Mouse (Mus musculus) stomach, postnatal 0 days (tissue): ENCODE results near the gene Prickle2. TPM values are rescaled to one million over a fixed set of nuclear protein-coding genes. Genes with fewer than 3 reads are reported as not detected.
A peak's percentile ranks its signal among the peaks of the same experiment; 100 is the strongest.

Experiments used
- ATAC-seq: fragments of 200-750 bp; cut with Nextera tagmentation; 2 replicates; pipeline ENCODE4 v1.8.0; 2017; ENCODE audit not compliant: low FRiP score, low TSS enrichment
- DNase-seq: peaks from one replicate; pipeline ENCODE4 v3.0.0-alpha.2; 2016; ENCODE audit warnings: low spot score
- H3K27ac ChIP-seq: fragments of 300-500 bp; sonication (generic); replicated peaks from 2 replicates; pipeline ENCODE4 v1.5.1; 2014; ENCODE audit warnings: mild to moderate bottlenecking, control low read depth
- H3K27me3 ChIP-seq: fragments of 300-500 bp; sonication (generic); 2 replicates; pipeline ENCODE4 v1.6.1; 2014; ENCODE audit warnings: low read length; ENCODE audit not compliant: control insufficient read depth, insufficient read depth
- H3K36me3 ChIP-seq: fragments of 300-500 bp; sonication (generic); 2 replicates; pipeline ENCODE4 v1.6.1; 2014; ENCODE audit warnings: low read length, mixed read lengths; ENCODE audit not compliant: control insufficient read depth, insufficient read depth
- H3K4me1 ChIP-seq: fragments of 300-500 bp; sonication (generic); replicated peaks from 2 replicates; pipeline ENCODE4 v1.6.1; 2014; ENCODE audit warnings: antibody characterized with exemption; ENCODE audit not compliant: control insufficient read depth, insufficient read depth
- H3K4me2 ChIP-seq: fragments of 300-500 bp; sonication (generic); replicated peaks from 2 replicates; pipeline ENCODE4 v1.6.1; 2014; ENCODE audit warnings: low read depth, mild to moderate bottlenecking, control low read depth, moderate library complexity
- H3K4me3 ChIP-seq: fragments of 300-500 bp; sonication (generic); 2 replicates; pipeline ENCODE4 v1.5.1; 2014; ENCODE audit warnings: low read depth, low read length, control low read depth
- H3K9ac ChIP-seq: fragments of 300-500 bp; sonication (generic); 2 replicates; pipeline ENCODE4 v1.6.1; 2014; ENCODE audit warnings: mild to moderate bottlenecking, low read length, control low read depth, mixed read lengths
- H3K9me3 ChIP-seq: fragments of 300-500 bp; sonication (generic); 2 replicates; pipeline ENCODE4 v1.6.1; 2016; ENCODE audit warnings: low read length; ENCODE audit not compliant: control insufficient read depth
- CTCF ChIP-seq: IDR thresholded peaks from 2 replicates; pipeline ENCODE4 v1.5.1; 2016; ENCODE audit warnings: antibody characterized with exemption, low read depth, mild to moderate bottlenecking, moderate library complexity
- EP300 ChIP-seq: optimal IDR thresholded peaks from 2 replicates; pipeline ENCODE3; 2016; ENCODE audit warnings: antibody characterized with exemption
- WGBS: fragments of 180-500 bp; shearing (Covaris S2); extraction: QIAGEN DNeasy Blood & Tissue Kit; methylation state at CpG from one replicate; pipeline ENCODE4 v1.1.7; 2014; 5-methylcytosine and 5-hydroxymethylcytosine counted together
- polyA plus RNA-seq: library from polyadenylated mRNA; unstranded; fragments of >200 nt; fragmentation: Nextera tagmentation; extraction: Ambion mirVana; gene quantifications from 2 replicates; pipeline ENCODE4 v1.2.1, GENCODE M21; 2015

Prickle2 gene
- polyA plus RNA-seq, 1 experiment from 2014 or later = 2.3 TPM

DNA sequence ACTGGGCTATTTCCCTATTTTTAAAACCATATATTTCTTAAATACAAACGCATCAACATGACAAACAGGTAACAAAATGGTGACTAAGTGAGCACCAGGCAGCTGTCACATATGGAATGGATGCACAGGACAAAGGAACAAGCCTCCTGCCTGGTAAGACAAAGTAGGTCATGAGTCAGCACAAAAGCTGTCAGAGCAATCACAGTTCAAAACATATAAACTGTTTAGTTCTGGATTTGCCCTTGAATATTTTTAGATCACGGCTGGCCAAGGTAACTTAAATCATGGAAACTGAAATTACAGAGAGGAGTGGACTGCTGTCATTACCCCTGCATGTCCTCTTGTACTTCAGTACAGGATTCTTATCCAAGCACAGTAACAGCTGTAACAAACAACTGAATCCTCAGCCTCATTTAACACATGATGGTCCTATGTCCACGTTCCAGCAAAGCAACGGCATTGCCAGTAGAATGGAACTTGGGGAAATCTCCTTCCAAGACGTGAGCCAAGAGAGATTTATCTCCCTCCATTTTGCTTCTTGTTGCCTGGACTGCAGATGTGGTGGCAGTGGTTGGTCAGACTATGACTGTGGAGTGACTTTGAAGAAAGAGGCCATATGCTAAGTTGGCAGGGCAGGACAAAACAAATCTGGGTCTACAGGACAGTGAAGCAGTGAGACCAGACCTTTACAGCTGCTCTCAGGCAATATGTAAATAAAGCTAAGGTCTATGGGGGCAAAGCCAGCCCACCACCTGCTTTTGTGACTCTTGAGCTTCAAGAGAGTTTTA is 185.7 kb downstream of the Prickle2 start:
- Histone ChIP-seq H3K27ac (peak overlapping the region; percentile 65), H3K4me3 (no peak overlapping the region), H3K9ac (no peak overlapping the region), H3K9me3 (no peaks in the 10 kb centered on the region), H3K27me3 (no peaks in the 10 kb centered on the region), H3K4me1 (0 out of 2 replicates have a peak, but pooled peaks cover 2% of the 10 kb centered on the region), H3K36me3 (no peaks in the 10 kb centered on the region), H3K4me2 (no peak overlapping the region)
- 42% methylated on average over 5 of the region's 5 CpGs for WGBS
- ATAC-seq (peak; percentile 40; the same call in 1 of the 2 replicates), DNase-seq (no peak)
- TF ChIP-seq CTCF (no peak), EP300 (no peak)

DNA sequence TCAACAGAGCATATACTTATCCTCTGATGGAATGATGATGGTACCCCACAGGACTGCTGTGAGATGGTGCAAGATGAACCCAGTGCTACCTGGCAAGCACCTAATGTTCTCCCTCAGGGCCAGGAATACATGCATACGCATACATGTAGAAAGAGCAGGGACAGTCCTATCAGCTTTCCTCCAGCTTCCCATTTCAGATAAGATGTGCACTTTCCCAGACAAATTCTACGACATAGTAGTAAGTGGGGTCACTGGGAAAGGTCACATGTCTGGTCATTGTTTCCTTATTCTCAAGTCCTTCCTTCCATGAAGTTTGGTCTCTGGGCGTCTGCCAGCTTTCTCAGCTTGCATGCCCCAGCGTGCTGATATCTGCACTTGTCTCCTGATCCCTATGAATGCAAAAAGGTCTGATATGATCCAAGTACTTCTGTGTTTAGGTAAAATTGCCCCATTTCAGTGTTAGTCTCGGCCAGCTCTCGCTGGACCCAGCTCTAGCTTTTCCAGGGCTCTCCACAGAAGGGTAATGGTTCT is 187.5 kb downstream of the Prickle2 start:
- TF ChIP-seq CTCF (no peak), EP300 (no peak)
- WGBS = 60% methylated on average over 6 of the region's 6 CpGs
- Histone ChIP-seq H3K4me2 (no peak overlapping the region), H3K27ac (no peak overlapping the region), H3K27me3 (no peaks in the 10 kb centered on the region), H3K36me3 (no peaks in the 10 kb centered on the region), H3K4me1 (0 out of 2 replicates have a peak, but pooled peaks cover 2% of the 10 kb centered on the region), H3K9ac (no peak overlapping the region), H3K9me3 (no peaks in the 10 kb centered on the region), H3K4me3 (no peak overlapping the region)
- ATAC-seq = no peak
- no peak for DNase-seq

DNA sequence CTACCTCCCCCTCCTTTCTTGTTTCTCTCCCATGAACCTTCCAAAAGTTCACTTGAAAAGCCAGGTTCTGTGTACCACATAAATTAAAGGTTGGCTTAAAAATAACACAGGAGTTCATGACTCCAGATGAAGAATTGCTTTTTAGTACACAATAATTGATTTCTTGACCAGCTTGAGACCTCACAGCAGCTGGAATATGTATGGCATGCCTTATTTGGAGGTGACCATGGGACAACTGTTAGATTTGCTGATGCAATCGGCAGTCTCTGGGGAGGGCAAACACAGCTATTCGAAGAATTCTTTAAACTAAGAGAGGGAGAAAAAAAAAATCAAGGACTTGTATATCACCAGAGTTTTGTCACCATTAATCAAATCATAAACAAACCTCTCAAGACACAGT is 189.0 kb downstream of the Prickle2 start:
- H3K27me3 ChIP-seq = no peaks in the 10 kb centered on the region
- TF ChIP-seq EP300 (no peak), CTCF (no peak)
- H3K4me2 ChIP-seq = no peak overlapping the region
- no peaks in the 10 kb centered on the region for H3K9me3 ChIP-seq
- DNase-seq = no peak
- no peak overlapping the region for H3K9ac ChIP-seq
- no peak for ATAC-seq
- WGBS = 9% methylated on average over 2 of the region's 2 CpGs
- no peak overlapping the region for H3K27ac ChIP-seq
- H3K36me3 ChIP-seq = no peaks in the 10 kb centered on the region
- H3K4me3 ChIP-seq = no peak overlapping the region
- H3K4me1 ChIP-seq = 0 out of 2 replicates have a peak, but pooled peaks cover 2% of the 10 kb centered on the region

DNA sequence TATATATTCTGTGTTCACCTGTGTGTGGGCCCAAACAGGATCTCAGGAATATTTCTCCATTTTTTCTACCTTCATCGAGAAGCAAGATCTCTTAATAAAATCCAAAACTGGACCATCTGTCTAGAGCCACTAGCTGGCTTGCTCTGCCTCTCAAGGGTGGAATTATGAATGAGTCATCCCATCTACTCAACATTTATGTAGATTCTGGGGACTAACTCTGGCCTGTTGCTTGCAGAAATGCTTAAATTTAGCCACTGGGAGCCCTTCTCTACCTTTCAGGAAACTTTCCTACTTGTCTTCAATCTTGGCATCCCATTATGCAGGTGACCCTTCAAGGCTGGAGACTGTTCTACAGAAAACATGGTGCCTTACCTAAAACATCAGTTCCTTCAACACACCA is 194.0 kb downstream of the Prickle2 start:
- H3K4me3 ChIP-seq = no peak overlapping the region
- H3K4me1 ChIP-seq = no peaks in the 10 kb centered on the region
- no peaks in the 10 kb centered on the region for H3K9me3 ChIP-seq
- no peak overlapping the region for H3K4me2 ChIP-seq
- no peak overlapping the region for H3K9ac ChIP-seq
- WGBS = 85% methylated on average over 1 of the region's 1 CpGs
- TF ChIP-seq EP300 = no peak
- TF ChIP-seq CTCF = no peak
- H3K36me3 ChIP-seq = no peaks in the 10 kb centered on the region
- H3K27ac ChIP-seq = no peak overlapping the region
- ATAC-seq (no peak), DNase-seq (no peak)
- H3K27me3 ChIP-seq = no peaks in the 10 kb centered on the region

DNA sequence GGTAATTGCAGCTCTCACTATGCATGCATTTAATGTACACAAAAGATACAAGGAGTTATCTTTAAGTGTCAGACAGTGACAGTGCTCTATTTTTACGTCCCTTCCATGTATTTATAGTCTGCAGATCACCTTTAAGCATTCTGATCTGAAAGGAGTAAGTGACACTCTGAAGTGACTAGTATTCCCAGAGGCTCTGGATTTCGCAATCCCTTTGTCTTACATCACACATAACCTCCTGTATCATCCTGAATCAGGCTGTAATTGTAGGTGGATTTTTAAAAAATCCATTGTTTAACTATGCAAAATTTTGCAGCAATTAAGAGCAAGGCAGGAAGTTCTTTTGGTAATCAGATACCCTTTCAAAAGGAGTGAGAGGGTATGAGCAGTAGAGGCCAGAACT is 196.2 kb downstream of the Prickle2 start:
- no peak overlapping the region for H3K4me2 ChIP-seq
- H3K36me3 ChIP-seq = no peaks in the 10 kb centered on the region
- H3K4me3 ChIP-seq = no peak overlapping the region
- H3K9ac ChIP-seq = no peak overlapping the region
- H3K27ac ChIP-seq = no peak overlapping the region
- WGBS = 61% methylated on average over 2 of the region's 2 CpGs
- H3K9me3 ChIP-seq = no peaks in the 10 kb centered on the region
- DNase-seq = no peak
- H3K27me3 ChIP-seq = no peaks in the 10 kb centered on the region
- no peak for ATAC-seq
- TF ChIP-seq CTCF = no peak
- TF ChIP-seq EP300 = no peak
- no peaks in the 10 kb centered on the region for H3K4me1 ChIP-seq

DNA sequence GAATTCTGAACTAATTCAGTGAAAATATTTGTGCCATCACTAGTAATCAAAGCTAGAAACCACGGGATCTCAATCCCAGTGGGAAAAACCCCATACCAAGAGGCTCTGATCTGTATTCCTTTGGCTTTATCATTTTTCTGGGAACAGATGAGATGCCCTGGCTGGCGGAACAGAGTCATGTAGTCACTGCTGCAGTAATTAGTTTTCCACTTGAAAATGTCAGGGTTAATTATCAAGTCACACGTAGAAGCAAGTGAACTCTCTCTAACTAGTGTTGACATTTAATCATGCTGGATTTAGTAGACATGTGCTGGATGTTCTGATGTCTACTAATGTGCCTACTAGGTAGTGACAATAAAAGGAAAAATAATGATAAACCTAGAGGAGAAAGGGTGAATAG is 199.7 kb downstream of the Prickle2 start:
- no peak overlapping the region for H3K27ac ChIP-seq

More for the DNA sequence above, 199.7 kb downstream of the Prickle2 start:
- Histone ChIP-seq H3K4me2 (no peak overlapping the region), H3K9me3 (no peaks in the 10 kb centered on the region), H3K36me3 (no peaks in the 10 kb centered on the region), H3K4me3 (no peak overlapping the region), H3K9ac (no peak overlapping the region), H3K27me3 (no peaks in the 10 kb centered on the region), H3K4me1 (no peaks in the 10 kb centered on the region)
- DNase-seq (no peak), ATAC-seq (no peak)
- WGBS = 82% methylated on average over 3 of the region's 3 CpGs
- TF ChIP-seq EP300 (no peak), CTCF (no peak)
